Mouse (Mus musculus): ENCODE data around the gene Lrrc28. TPM values are rescaled to one million over a fixed set of nuclear protein-coding genes. Genes with fewer than 3 reads are reported as not detected.
"Not testable (repeated sequence)": the region's sequence is repeated elsewhere in the genome, so short reads cannot be mapped to it uniquely, and the experiment has no call there.

Lrrc28 gene
- polyA plus RNA-seq, 1 experiment from 2014 or later, result 33.0 TPM

- Histone ChIP-seq H3K27me3 (no peaks in the 10 kb centered on the region), H3K4me1 (replicated peaks) (peaks cover 9% of the 10 kb centered on the region; the same call in 1 of the 2 replicates), H3K9ac (no peak overlapping the region), H3K36me3 (peaks cover 4% of the 10 kb centered on the region; the same call in 1 of the 2 replicates), H3K4me3 (no peak overlapping the region), H3K9me3 (no peaks in the 10 kb centered on the region), H3K27ac (no peak overlapping the region), H3K4me2 (no peak overlapping the region)
- 92% methylated on average over 5 of the region's 5 CpGs for WGBS
- no peak for ATAC-seq (ENCODE audit: low FRiP score)
Observed at GRCm38 (mm10) chr7:67546282-67546681, 98.8 kb downstream of the Lrrc28 start.

GRCm38 (mm10) chr7:67544586-67544985 lies 100.5 kb downstream of the Lrrc28 start:
- Histone ChIP-seq H3K4me3 (no peak overlapping the region), H3K4me1 (replicated peaks) (peaks cover 9% of the 10 kb centered on the region; the same call in 1 of the 2 replicates), H3K27me3 (no peaks in the 10 kb centered on the region), H3K4me2 (no peak overlapping the region), H3K9ac (no peak overlapping the region), H3K9me3 (no peaks in the 10 kb centered on the region), H3K36me3 (peaks cover 4% of the 10 kb centered on the region; the same call in 1 of the 2 replicates), H3K27ac (no peak overlapping the region)
- ATAC-seq (ENCODE audit: low FRiP score), result no peak

GRCm38 (mm10) chr7:67543641-67544040 lies 101.4 kb downstream of the Lrrc28 start:
- ATAC-seq (ENCODE audit: low FRiP score), result no peak
- no peak overlapping the region for H3K9ac ChIP-seq
- H3K27me3 ChIP-seq, result no peaks in the 10 kb centered on the region
- H3K4me3 ChIP-seq, result no peak overlapping the region
- 0 out of 2 replicates have a peak, but pooled peaks cover under 1% of the 10 kb centered on the region for H3K4me1 ChIP-seq (replicated peaks)
- H3K27ac ChIP-seq, result no peak overlapping the region
- peaks cover 4% of the 10 kb centered on the region; the same call in 1 of the 2 replicates for H3K36me3 ChIP-seq
- no peak overlapping the region for H3K4me2 ChIP-seq
- no peaks in the 10 kb centered on the region for H3K9me3 ChIP-seq
- 74% methylated on average over 6 of the region's 6 CpGs for WGBS

GRCm38 (mm10) chr7:67536588-67537372 lies 108.3 kb downstream of the Lrrc28 start:
- H3K9ac ChIP-seq, result no peak overlapping the region
- no peak overlapping the region for H3K27ac ChIP-seq
- no peak overlapping the region for H3K4me3 ChIP-seq
- no peak overlapping the region for H3K4me2 ChIP-seq
- H3K36me3 ChIP-seq, result no peaks in the 10 kb centered on the region
- no peaks in the 10 kb centered on the region for H3K27me3 ChIP-seq
- no peaks in the 10 kb centered on the region for H3K4me1 ChIP-seq (replicated peaks)
- no peaks in the 10 kb centered on the region for H3K9me3 ChIP-seq
- no peak for ATAC-seq (ENCODE audit: low FRiP score)
- WGBS, result 89% methylated on average over 11 of the region's 11 CpGs

- no peaks in the 10 kb centered on the region for H3K9me3 ChIP-seq
- 86% methylated on average over 4 of the region's 4 CpGs for WGBS
- ATAC-seq (ENCODE audit: low FRiP score), result no peak
Observed at GRCm38 (mm10) chr7:67535941-67536340, 109.1 kb downstream of the Lrrc28 start.

GRCm38 (mm10) chr7:67530981-67531380 lies 114.1 kb downstream of the Lrrc28 start:
- ATAC-seq (ENCODE audit: low FRiP score), result no peak
- no peaks in the 10 kb centered on the region for H3K9me3 ChIP-seq
- H3K27ac ChIP-seq, result no peak overlapping the region
- H3K4me2 ChIP-seq, result no peak overlapping the region
- peaks cover 7% of the 10 kb centered on the region for H3K4me1 ChIP-seq (replicated peaks)
- peaks cover 10% of the 10 kb centered on the region; the same call in 1 of the 2 replicates for H3K36me3 ChIP-seq
- H3K27me3 ChIP-seq, result no peaks in the 10 kb centered on the region
- H3K9ac ChIP-seq, result no peak overlapping the region
- 48% methylated on average over 2 of the region's 2 CpGs for WGBS
- no peak overlapping the region for H3K4me3 ChIP-seq

More at GRCm38 (mm10) chr7:67535941-67536340, 109.1 kb downstream of the Lrrc28 start:
- no peaks in the 10 kb centered on the region for H3K27me3 ChIP-seq
- H3K4me1 ChIP-seq (replicated peaks), result no peaks in the 10 kb centered on the region
- H3K36me3 ChIP-seq, result no peaks in the 10 kb centered on the region
- H3K27ac ChIP-seq, result no peak overlapping the region
- no peak overlapping the region for H3K4me3 ChIP-seq
- no peak overlapping the region for H3K9ac ChIP-seq
- no peak overlapping the region for H3K4me2 ChIP-seq

- no peak for ATAC-seq (ENCODE audit: low FRiP score)
- Histone ChIP-seq H3K36me3 (peaks cover 10% of the 10 kb centered on the region; the same call in 1 of the 2 replicates), H3K27me3 (no peaks in the 10 kb centered on the region), H3K9me3 (no peaks in the 10 kb centered on the region), H3K4me1 (replicated peaks) (peaks cover 7% of the 10 kb centered on the region), H3K4me2 (no peak overlapping the region), H3K4me3 (no peak overlapping the region), H3K27ac (no peak overlapping the region), H3K9ac (no peak overlapping the region)
- 90% methylated on average over 6 of the region's 6 CpGs for WGBS
Observed at GRCm38 (mm10) chr7:67529381-67529780, 115.7 kb downstream of the Lrrc28 start.

- Histone ChIP-seq H3K4me3 (no peak overlapping the region), H3K4me1 (replicated peaks) (peaks cover 7% of the 10 kb centered on the region), H3K27ac (no peak overlapping the region), H3K4me2 (no peak overlapping the region), H3K27me3 (no peaks in the 10 kb centered on the region), H3K36me3 (peaks cover 10% of the 10 kb centered on the region; the same call in 1 of the 2 replicates), H3K9ac (no peak overlapping the region), H3K9me3 (no peaks in the 10 kb centered on the region)
- ATAC-seq (ENCODE audit: low FRiP score), result no peak
- WGBS, result 95% methylated on average over 18 of the region's 18 CpGs
Observed at GRCm38 (mm10) chr7:67528821-67529221, 116.2 kb downstream of the Lrrc28 start.

- H3K4me3 ChIP-seq, result no peak overlapping the region
- no peaks in the 10 kb centered on the region for H3K9me3 ChIP-seq
- H3K9ac ChIP-seq, result no peak overlapping the region
- WGBS, result 76% methylated on average over 10 of the region's 10 CpGs
- peak; percentile 36; the same call in 1 of the 2 replicates for ATAC-seq (ENCODE audit: low FRiP score)
- H3K4me2 ChIP-seq, result no peak overlapping the region
- peaks cover 10% of the 10 kb centered on the region; the same call in 1 of the 2 replicates for H3K36me3 ChIP-seq
- peaks cover 7% of the 10 kb centered on the region for H3K4me1 ChIP-seq (replicated peaks)
- no peaks in the 10 kb centered on the region for H3K27me3 ChIP-seq
- peak overlapping the region; percentile 44 for H3K27ac ChIP-seq
Observed at GRCm38 (mm10) chr7:67528063-67528811, 116.8 kb downstream of the Lrrc28 start.

- ATAC-seq (ENCODE audit: low FRiP score), result no peak
- H3K27me3 ChIP-seq, result no peaks in the 10 kb centered on the region
- no peak overlapping the region for H3K4me2 ChIP-seq
- H3K9me3 ChIP-seq, result no peaks in the 10 kb centered on the region
- H3K4me1 ChIP-seq (replicated peaks), result peaks cover 7% of the 10 kb centered on the region
- no peak overlapping the region for H3K9ac ChIP-seq
- H3K36me3 ChIP-seq, result peaks cover 10% of the 10 kb centered on the region; the same call in 1 of the 2 replicates
- no peak overlapping the region for H3K4me3 ChIP-seq
- no peak overlapping the region for H3K27ac ChIP-seq
- 89% methylated on average over 3 of the region's 3 CpGs for WGBS
Observed at GRCm38 (mm10) chr7:67525886-67526580, 119.0 kb downstream of the Lrrc28 start.

GRCm38 (mm10) chr7:67524069-67524468 lies 121.0 kb downstream of the Lrrc28 start:
- H3K4me1 ChIP-seq (replicated peaks); H3K9ac ChIP-seq; H3K27ac ChIP-seq; H3K4me3 ChIP-seq; H3K4me2 ChIP-seq; H3K27me3 ChIP-seq; H3K9me3 ChIP-seq; ATAC-seq (ENCODE audit: low FRiP score): not testable (repeated sequence)
- WGBS, result 93% methylated on average over 8 of the region's 8 CpGs
- H3K36me3 ChIP-seq, result peaks cover 12% of the 10 kb centered on the region; the same call in 1 of the 2 replicates

GRCm38 (mm10) chr7:67523400-67523799 lies 121.7 kb downstream of the Lrrc28 start:
- H3K4me3 ChIP-seq, result no peak overlapping the region
- H3K27me3 ChIP-seq, result no peaks in the 10 kb centered on the region
- H3K9ac ChIP-seq, result no peak overlapping the region
- H3K27ac ChIP-seq, result no peak overlapping the region
- H3K4me1 ChIP-seq (replicated peaks), result peaks cover 6% of the 10 kb centered on the region
- WGBS, result 45% methylated on average over 7 of the region's 7 CpGs
- no peaks in the 10 kb centered on the region for H3K9me3 ChIP-seq
- H3K36me3 ChIP-seq, result peaks cover 11% of the 10 kb centered on the region; the same call in 1 of the 2 replicates
- no peak for ATAC-seq (ENCODE audit: low FRiP score)
- H3K4me2 ChIP-seq, result no peak overlapping the region
